Mouse (Mus musculus): Measurements from ENCODE around the gene Ano1.

The Ano1 gene

GRCm38 (mm10) chr7:144581559-144582283, 170.1 kb downstream of the Ano1 start:
- DNase-seq = peak; percentile 93

GRCm38 (mm10) chr7:144577876-144578275, 173.9 kb downstream of the Ano1 start:
- DNase-seq = no peak

DNA sequence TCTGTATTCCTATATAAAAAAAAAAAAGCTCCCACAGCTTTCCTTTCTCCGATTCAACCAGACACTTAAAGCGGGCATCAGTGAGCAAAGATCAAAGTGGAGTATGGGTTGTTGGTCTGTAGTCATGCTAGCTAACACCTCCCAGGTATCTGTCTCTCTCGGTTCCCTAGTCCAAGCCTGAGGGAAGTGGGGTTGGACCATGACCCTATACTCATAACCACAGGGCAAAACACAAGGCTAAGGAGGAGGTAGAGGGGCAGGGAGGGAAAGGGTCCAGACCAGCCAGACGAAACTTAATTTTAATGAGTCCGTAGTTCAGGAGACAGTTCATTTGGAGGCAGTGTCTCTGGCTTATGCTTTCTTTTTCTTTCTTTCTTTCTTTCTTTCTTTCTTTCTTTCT, 179.5 kb downstream of the Ano1 start:
- no peak for DNase-seq

GRCm38 (mm10) chr7:144571598-144571997, 180.2 kb downstream of the Ano1 start:
- no peak for DNase-seq

DNA sequence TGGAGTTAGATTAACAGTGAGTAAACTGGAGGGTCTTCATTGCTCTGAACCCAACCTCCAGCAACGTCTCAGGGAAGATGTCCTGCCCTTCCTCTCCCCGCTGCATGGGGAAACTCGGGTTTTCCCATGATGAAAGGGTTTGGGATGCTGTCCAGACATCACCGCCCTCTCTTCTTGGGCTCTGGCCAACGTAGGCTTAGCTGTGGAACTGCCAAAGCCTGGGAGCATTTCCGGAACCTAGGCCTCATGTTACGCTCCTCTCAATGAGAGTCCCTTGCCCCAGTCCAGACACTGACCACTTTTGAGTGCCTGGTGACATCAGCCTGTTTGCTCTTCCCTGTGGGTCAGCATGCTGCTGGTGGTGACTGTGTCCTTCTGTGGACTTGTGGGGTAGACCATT, 182.3 kb downstream of the Ano1 start:
- DNase-seq = peak; percentile 65

GRCm38 (mm10) chr7:144568091-144568490, 183.7 kb downstream of the Ano1 start:
- no peak for DNase-seq

DNA sequence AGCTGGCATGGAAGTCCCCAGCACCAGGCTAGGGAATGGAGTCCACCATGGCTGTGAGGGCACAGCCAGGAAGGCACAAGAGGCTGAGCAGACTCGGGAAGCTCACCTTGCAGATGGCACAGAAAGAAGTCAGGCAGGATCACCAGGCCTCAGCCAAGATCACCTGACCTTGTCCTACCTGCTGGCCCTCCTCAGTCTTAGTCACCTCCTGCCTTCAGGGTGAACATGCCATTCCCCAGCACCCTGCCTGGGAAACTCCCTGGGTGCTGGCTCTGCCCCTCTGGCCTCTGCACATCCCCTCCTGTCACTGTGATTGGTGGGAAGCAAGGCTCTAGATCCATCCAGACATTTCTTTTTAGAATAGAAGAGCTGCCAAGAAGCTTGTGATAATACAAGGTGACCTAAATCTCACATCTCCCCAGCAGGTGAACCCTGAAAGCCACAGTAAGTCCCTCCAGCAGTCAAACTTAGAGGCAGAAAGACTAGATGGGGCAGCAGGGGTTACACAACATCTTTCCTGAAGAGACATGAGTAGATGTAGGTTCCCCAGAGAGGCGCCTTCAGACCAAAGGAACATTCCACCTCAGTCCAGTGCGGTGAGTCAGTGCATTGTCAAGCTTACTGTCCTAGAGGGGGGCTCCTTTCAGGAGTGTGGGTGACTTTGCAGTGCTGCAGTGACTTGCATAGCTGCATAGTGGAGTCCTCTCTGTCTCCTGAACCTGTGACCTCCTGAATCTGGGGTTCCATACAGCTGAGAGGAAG, 184.7 kb downstream of the Ano1 start:
- DNase-seq = no peak

- peak; percentile 32 for DNase-seq
These were observed 188.2 kb downstream of the Ano1 start for GRCm38 (mm10) chr7:144563456-144564155.

- peak; percentile 15 for DNase-seq
These were observed 189.8 kb downstream of the Ano1 start for GRCm38 (mm10) chr7:144562016-144562415.

- DNase-seq = no peak
These were observed 191.2 kb downstream of the Ano1 start for GRCm38 (mm10) chr7:144560594-144560993.

- DNase-seq = no peak
These were observed 193.2 kb downstream of the Ano1 start for GRCm38 (mm10) chr7:144558552-144558951.

GRCm38 (mm10) chr7:144554123-144554472, 197.7 kb downstream of the Ano1 start:
- DNase-seq = no peak

GRCm38 (mm10) chr7:144553237-144554122, 198.3 kb downstream of the Ano1 start, which contains the start of gene Ppfia1:
Ppfia1 (minus strand) TSS chr7:144553729.
- DNase-seq = peak; percentile 98

DNA sequence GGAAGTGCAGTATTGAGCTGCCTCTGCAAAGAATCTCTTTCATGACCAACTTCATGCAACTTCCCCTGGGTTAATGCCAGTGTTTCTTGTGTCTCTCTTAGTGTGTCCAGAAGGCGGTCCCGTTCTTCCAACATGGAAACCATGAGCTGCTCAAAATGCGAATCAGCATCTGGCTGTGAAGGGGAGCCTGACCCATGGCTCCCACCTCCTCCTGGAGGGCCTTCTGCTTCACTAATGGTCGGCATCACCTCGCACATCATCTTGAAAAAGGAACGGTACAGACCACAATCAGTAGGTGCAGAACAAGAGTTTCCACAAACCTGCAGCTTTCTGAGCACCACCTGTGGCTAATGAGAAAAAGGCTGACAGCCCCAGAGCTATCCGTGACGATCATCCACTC, 199.5 kb downstream of the Ano1 start:
- DNase-seq = no peak

DNA sequence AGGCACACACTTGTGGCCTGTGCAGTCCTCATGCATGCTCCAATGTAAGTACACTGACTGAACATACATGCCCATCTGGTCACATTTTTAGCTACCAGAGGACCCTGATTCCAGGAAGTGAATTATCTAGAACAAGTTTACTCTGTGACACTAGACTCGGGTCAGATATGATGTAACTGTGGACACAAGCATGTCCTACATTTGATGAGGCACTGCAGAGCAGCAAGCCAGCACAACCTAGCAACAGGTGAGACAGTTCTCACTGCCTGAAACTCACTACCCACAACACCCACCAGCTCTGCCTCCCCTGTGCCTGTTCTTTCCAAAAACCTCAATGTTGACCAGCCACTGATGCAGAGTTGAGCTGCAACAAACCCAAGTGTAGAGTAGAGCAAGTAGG, 201.0 kb downstream of the Ano1 start:
- DNase-seq = no peak

DNA sequence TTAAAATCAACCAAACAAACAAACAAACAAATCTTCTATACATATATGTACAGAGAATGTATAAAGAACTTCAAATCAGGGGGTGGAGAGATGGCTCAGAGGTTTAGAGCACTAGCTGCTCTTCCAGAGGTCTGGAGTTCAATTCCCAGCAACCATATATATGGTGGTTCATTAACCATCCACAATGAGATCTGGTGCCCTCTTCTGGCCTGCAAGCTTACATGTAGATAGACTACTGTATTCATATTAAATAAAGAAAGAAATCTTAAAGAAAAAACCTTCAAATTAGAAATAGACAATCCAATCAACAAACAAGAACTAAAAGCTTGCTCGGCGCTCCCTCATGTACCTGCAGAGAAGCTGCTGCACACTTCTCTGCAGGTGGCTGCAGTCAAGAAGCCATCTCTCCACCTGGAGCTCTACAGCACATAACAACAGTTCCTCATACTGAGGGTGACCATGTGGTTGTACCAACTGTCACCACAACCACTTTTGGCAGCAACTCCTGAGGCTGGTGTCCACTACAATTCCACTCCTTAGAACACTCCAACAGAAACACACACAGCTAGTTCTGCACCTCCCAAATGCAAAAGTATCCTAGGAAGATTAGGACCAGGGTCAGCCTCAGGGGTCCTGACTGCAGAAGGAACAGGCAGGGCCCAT, 201.7 kb downstream of the Ano1 start:
- peak; percentile 15 for DNase-seq

GRCm38 (mm10) chr7:144545231-144545630, 206.5 kb downstream of the Ano1 start:
- no peak for DNase-seq

DNA sequence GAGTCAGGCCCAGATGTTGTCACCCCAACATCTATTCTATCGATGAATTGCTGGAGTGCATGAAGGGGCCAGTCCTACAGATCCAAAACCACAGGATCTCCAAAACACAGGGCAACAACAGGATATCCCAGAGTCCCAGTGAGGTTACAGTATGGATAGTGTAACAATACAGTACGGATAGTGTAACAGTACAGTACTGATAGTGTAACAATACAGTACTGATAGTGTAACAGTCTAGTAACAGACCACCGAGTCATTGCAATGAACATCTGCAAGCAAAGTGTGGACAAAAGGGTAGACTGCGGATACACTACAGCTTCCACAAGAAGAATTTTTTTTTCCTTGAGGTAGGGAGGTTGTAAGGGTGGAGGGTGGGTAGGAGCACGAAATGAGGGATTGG, 210.4 kb downstream of the Ano1 start:
- DNase-seq = no peak

GRCm38 (mm10) chr7:144539146-144539545, 212.6 kb downstream of the Ano1 start:
- DNase-seq = no peak

Data from lung, postnatal 36 days (tissue).